Mouse (Mus musculus) T-helper 1 cell (primary cell): ENCODE data around the gene Lysmd4.

Experiments
- in situ Hi-C: fragments of 300-600 bp; cut with MboI, MseI; formaldehyde crosslinking; loops from one replicate; pipeline ENCODE4 v1.15.1; 2025; ENCODE audit warnings: high pct_unique_total_duplicates

Lysmd4 gene

DNA sequence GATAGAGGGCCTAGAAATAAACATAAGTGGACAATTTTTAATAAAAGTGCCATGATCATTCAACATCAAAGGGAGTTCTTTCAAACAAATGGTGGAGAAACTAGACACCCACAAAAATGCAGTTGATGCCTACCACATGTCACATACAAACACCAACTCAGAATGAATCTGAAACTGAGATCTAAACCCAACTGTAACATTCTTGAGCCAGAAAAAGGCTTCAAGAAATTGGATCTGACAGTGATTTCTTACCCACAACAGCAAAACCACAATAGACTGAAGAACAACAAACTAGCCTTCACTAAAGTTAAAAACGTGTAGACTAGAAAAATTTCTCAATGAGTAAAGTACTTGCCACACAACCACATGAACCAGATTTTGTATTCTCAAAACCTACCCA, 98.0 kb downstream of the Lysmd4 start:
- in situ Hi-C loops, result no loop called here

DNA sequence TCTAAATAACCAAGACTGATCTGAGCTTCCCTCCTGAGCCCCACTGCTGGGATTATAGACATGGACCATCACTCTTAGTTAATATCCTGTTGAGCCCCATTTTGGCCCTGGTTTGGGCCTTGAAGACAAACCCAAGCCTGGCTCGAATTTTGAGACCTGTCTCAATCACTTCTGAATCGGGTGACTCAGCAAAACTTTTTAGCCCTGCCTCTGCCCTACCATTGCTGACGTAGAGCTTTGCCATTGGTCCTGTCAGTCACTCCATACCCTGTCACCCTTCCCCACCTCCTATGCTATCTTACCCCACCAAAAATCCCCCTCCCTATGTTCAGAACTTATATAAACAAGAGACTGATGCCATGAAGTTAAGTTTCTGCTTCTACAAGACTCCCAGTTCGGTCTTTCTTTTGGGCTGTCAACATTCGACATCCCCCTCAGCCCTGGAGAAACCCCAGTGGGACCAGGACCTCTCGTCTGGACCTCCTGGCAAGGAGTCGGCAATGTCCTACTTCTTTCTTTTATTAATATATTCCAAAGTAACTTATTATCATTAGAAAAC, 119.8 kb downstream of the Lysmd4 start:
- in situ Hi-C loops, result no loop called here

DNA sequence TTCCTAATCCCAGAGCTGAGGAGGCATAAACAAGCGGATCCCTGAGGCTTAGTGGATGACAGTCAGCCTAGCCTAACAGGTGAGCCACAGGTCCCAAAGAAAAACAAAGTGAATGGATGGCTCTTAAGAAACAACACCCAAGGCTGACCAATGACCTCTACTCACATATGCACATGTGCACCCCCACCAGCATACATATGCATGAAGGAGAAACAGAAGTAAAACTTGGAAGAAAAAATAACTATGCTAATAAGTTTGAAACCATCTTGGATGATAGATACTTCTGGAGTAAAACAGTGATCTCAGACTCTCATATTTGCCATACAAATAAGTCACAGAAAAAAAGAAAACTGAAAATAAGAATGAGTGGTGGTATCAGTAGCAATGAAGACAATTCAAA, 122.1 kb downstream of the Lysmd4 start:
- in situ Hi-C loops, result no loop called here

DNA sequence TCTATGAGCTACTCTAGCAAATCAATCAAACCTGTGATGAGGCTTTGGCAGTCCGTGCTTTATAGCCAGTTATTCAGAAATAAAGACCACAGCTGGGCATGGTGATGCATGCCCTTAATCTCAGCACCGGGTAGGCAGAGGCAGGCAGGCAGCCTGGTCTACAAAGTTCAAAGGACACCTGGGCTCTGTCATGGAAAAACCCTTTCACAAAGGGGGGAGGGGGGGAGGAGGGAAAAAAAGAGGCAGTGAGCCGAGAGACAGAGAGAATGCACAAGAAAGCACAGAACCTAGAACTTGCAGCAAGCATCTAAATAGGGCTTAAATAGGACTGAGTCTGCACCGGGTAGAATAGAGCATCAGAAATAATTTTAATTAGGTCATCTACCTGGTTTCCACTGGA, 130.6 kb downstream of the Lysmd4 start:
- in situ Hi-C loops, result no loop called here

DNA sequence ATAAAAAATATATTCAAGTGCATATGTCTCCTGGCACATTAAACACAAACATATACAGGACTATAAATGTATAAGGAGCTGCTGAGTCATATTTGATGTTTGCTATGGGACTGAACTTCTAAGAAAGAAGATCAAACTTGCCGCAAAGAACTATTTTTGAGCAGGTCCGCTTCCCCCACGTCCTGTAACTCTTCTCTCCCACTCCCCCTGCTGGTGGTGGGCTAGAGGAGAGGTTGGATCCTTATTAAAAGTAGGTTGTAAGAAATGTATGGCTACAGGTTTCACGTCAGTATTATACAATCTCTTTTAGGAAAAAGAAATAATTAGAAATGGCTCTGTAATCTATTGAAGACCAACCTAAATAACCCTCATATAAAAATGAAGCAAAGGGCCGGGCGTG, 131.3 kb downstream of the Lysmd4 start:
- in situ Hi-C loops, result no loop called here

DNA sequence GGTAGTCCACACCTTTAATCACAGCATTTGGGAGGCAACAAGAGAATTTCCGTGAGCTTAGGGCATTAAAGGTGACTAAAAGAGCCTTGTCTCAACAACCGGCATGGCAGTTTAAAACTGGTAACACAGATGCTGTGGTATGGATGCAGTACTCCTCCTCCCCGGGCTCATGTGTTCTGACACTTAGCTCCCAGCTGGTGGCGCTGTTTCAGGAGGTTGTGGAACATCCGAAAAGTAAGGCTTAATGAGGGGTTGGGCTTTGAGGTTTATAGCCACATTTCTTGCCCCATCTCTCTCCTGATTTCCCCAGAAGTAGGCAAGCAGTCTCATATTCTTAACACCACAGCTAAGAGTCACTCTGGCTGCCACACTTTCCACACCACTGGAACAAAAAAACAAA, 133.5 kb downstream of the Lysmd4 start:
- in situ Hi-C loops, result no loop called here
